Mouse (Mus musculus): ENCODE results near the gene Mrps10.

- TF ChIP-seq CTCF (IDR thresholded peaks at IDR 0.05; ENCODE audit: low read depth, low read length) = no peak
- TF ChIP-seq POLR2A (IDR thresholded peaks at IDR 0.05; ENCODE audit: extremely low read depth, insufficient read depth, low read length) = no peak
These were observed 38.1 kb upstream of the Mrps10 start for GRCm38 (mm10) chr17:47330616-47331015.
